Mouse (Mus musculus) intestine, embryonic 14.5 days (tissue): ENCODE data around the gene Cdk5rap3. TPM values are rescaled to one million over a fixed set of nuclear protein-coding genes. Genes with fewer than 3 reads are reported as not detected.

Experiments used
- ATAC-seq: fragments of 200-750 bp; cut with Nextera tagmentation; replicated peaks from 2 replicates; pipeline ENCODE4 v1.8.0; 2017; ENCODE audit warnings: low read depth, moderate number of reproducible peaks, moderate TSS enrichment, moderate library complexity; ENCODE audit not compliant: low FRiP score, low TSS enrichment
- DNase-seq: peaks from one replicate; pipeline ENCODE4 v3.0.0-alpha.2; 2018; ENCODE audit warnings: low spot score
- H3K27ac ChIP-seq: fragments of 300-500 bp; sonication (generic); 2 replicates; pipeline ENCODE4 v1.5.1; 2014; ENCODE audit warnings: low read depth, mild to moderate bottlenecking, control low read depth
- H3K27me3 ChIP-seq: fragments of 300-500 bp; sonication (generic); replicated peaks from 2 replicates; pipeline ENCODE4 v1.6.1; 2014; ENCODE audit warnings: low read length, control low read depth; ENCODE audit not compliant: control insufficient read depth, insufficient read depth
- H3K36me3 ChIP-seq: fragments of 300-500 bp; sonication (generic); 2 replicates; pipeline ENCODE4 v1.6.1; 2014; ENCODE audit warnings: low read length, control low read depth; ENCODE audit not compliant: control insufficient read depth, insufficient read depth
- H3K4me1 ChIP-seq: fragments of 300-500 bp; sonication (generic); replicated peaks from 2 replicates; pipeline ENCODE4 v1.6.1; 2014; ENCODE audit warnings: low read length, control low read depth, mixed read lengths; ENCODE audit not compliant: control insufficient read depth, insufficient read depth
- H3K4me2 ChIP-seq: fragments of 300-500 bp; sonication (generic); 2 replicates; pipeline ENCODE4 v1.6.1; 2014; ENCODE audit warnings: low read length
- H3K4me3 ChIP-seq: fragments of 300-500 bp; sonication (generic); 2 replicates; pipeline ENCODE4 v1.5.1; 2014; ENCODE audit warnings: low read depth, low read length, control low read depth, mixed read lengths
- H3K9ac ChIP-seq: fragments of 300-500 bp; sonication (generic); 2 replicates; pipeline ENCODE4 v1.6.1; 2014; ENCODE audit warnings: mild to moderate bottlenecking, low read length
- H3K9me3 ChIP-seq: fragments of 300-500 bp; sonication (generic); 2 replicates; pipeline ENCODE4 v1.6.1; 2016; ENCODE audit warnings: low read length, control low read depth; ENCODE audit not compliant: control insufficient read depth
- WGBS: fragments of 180-500 bp; shearing (Covaris S2); extraction: QIAGEN DNeasy Blood & Tissue Kit; methylation state at CpG from one replicate; pipeline ENCODE4 v1.1.7; 2014; 5-methylcytosine and 5-hydroxymethylcytosine counted together
- polyA plus RNA-seq: library from polyadenylated mRNA; unstranded; fragments of >200 nt; fragmentation: Nextera tagmentation; extraction: Ambion mirVana; gene quantifications from 2 replicates; pipeline ENCODE4 v1.2.1, GENCODE M21; 2014

Gene Cdk5rap3
- polyA plus RNA-seq, 1 experiment from 2014 or later = 64.2 TPM

DNA sequence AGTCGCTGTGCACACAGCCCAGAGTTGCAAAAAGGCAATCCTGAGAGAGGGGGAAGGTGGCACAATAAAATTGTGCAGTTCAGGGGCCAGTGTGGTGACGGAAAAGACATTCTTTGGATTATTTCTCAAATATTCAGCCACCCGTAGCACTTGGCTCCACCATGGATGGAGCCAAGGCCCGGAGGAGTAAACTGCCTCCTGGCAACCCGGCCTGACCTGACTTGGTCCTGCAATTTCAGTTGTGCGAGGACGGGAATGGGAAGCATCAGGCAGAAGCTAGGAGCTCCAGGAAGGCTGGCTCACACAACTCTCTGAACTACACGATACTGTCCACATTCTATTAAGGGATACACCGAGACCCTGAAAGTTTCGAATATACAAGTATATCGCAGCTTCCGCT, 53.8 kb downstream of the Cdk5rap3 start:
- Histone ChIP-seq H3K4me3 (no peak overlapping the region), H3K9me3 (no peaks in the 10 kb centered on the region), H3K27me3 (no peaks in the 10 kb centered on the region), H3K9ac (no peak overlapping the region), H3K27ac (no peak overlapping the region), H3K4me2 (peak overlapping the region; percentile 92), H3K4me1 (peaks cover 11% of the 10 kb centered on the region), H3K36me3 (no peaks in the 10 kb centered on the region)
- ATAC-seq (no peak), DNase-seq (no peak)
- 75% methylated on average over 12 of the region's 12 CpGs for whole genome bisulfite sequencing

DNA sequence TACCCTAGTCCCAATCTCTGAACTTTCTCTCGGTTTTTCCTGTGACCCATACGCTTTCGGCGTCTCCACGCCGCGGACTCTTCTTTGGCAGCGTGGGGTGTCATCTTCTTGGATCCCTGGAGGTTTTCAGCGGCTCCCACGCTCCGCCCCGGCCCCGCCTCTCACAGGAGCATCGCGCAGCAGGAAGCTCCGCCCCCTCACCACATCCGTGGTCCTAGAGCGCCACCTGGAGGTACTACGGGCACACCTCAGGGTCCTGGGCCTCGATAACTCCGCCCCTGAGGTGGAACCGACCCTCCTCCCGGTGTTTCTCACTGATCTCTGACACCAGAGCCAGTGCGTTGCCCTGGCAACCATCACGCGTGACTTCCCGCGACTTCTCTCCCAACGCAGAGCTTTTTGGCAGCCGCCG, 54.4 kb downstream of the Cdk5rap3 start:
- Histone ChIP-seq H3K36me3 (no peaks in the 10 kb centered on the region), H3K9me3 (no peaks in the 10 kb centered on the region), H3K4me1 (peaks cover 11% of the 10 kb centered on the region), H3K27ac (no peak overlapping the region), H3K9ac (peak overlapping the region; percentile 35; the same call in 1 of the 2 replicates), H3K27me3 (no peaks in the 10 kb centered on the region), H3K4me3 (peak overlapping the region; percentile 42), H3K4me2 (peak overlapping the region; percentile 92)
- peak; percentile 77 for ATAC-seq
- DNase-seq = peak; percentile 99
- WGBS = under 1% methylated on average over 31 of the region's 31 CpGs

DNA sequence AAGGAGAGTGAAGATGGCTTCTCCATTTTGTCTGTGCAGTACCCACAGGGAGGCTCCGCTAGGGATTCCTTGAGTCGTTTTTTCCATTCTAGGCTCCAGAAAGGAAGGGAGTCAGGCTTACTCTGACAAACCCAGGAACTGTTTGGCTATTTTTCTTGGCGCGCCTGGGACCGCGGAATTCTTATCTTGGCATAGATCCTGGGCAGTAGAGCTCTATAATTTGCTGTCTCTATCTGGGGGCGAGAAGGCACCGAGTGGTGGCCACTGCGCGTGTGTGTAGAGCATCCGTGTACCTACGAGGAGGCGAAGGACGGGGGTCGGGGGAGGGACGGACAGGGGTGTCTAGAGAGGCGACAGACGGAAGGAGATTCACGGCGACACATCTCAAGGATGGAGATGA, 54.9 kb downstream of the Cdk5rap3 start:
- WGBS = 2% methylated on average over 20 of the region's 20 CpGs
- peak overlapping the region; percentile 35; the same call in 1 of the 2 replicates for H3K9ac ChIP-seq
- H3K36me3 ChIP-seq = no peaks in the 10 kb centered on the region
- no peaks in the 10 kb centered on the region for H3K9me3 ChIP-seq
- H3K4me1 ChIP-seq = peaks cover 11% of the 10 kb centered on the region
- peak overlapping the region; percentile 92 for H3K4me2 ChIP-seq
- H3K27ac ChIP-seq = no peak overlapping the region
- H3K4me3 ChIP-seq = peak overlapping the region; percentile 42
- ATAC-seq (peak; percentile 20), DNase-seq (no peak)
- no peaks in the 10 kb centered on the region for H3K27me3 ChIP-seq

DNA sequence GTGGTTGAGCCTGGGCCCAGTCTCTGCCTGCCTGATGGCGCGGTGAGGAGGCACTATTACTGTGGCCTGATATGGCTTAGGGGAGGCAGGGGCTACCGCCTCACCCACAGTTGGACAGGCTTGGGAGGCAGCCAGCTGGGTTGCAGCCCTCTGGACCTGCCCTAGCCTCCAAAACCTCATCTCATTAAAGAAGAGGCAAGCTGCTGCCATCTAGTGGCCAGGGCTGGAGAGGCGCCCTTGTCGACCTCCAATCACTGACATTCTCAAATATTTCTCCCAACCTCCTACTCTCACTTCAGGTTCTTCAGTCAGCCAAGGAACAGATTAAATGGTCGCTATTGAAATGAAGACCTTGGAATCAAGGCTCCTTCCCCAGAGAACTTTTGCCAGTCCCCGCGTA, 55.7 kb downstream of the Cdk5rap3 start:
- H3K27ac ChIP-seq = no peak overlapping the region
- no peak overlapping the region; the same call in 1 of the 2 replicates for H3K4me2 ChIP-seq
- DNase-seq (peak; percentile 94), ATAC-seq (peak; percentile 29)
- H3K9me3 ChIP-seq = no peaks in the 10 kb centered on the region
- WGBS = 5% methylated on average over 8 of the region's 8 CpGs
- H3K4me1 ChIP-seq = peaks cover 11% of the 10 kb centered on the region
- no peak overlapping the region for H3K4me3 ChIP-seq
- H3K27me3 ChIP-seq = no peaks in the 10 kb centered on the region
- H3K36me3 ChIP-seq = no peaks in the 10 kb centered on the region
- H3K9ac ChIP-seq = no peak overlapping the region

DNA sequence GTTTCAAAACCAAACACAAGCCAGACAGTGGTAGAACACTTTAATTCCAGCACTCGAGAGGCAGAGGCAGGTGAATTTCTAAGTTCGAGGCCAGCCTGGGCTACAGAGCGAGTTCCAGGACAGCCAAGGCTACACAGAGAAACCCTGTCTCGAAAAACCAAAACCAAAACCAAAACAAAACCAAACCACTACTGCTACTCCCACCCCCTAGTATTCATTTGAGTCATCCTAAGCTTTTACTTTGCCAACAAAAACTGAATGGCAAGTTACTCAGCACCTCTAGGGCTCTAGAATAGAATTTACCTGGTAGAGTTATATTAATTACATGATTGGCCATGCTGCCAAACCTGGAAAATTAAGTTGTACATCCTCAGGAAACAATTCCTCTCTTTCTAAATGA, 56.7 kb downstream of the Cdk5rap3 start:
- Histone ChIP-seq H3K9me3 (no peaks in the 10 kb centered on the region), H3K27ac (no peak overlapping the region), H3K4me3 (no peak overlapping the region), H3K27me3 (no peaks in the 10 kb centered on the region), H3K4me1 (peaks cover 11% of the 10 kb centered on the region), H3K9ac (no peak overlapping the region), H3K4me2 (no peak overlapping the region), H3K36me3 (no peaks in the 10 kb centered on the region)
- DNase-seq (no peak), ATAC-seq (no peak)
- WGBS = 85% methylated on average over 4 of the region's 4 CpGs

DNA sequence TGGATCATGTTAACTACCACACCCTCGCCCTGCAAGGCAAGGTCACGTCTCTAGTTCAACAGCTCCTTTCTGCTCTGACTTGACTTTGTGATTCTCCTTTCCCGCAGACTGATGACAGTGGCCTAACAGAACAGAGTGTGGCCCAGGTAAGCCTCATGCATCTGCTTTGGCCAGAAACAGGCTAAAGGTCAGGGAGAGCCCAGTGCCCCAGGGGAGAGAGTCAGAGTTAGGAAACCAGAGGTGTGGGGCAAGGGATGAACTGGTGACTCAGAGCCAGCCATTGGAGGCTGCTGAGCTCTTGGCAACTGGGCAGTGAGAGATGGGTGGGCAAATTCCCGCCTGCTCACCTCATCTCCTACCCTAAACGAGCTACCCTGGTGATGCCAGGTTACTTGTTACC, 58.9 kb downstream of the Cdk5rap3 start:
- Histone ChIP-seq H3K4me1 (peaks cover 11% of the 10 kb centered on the region), H3K36me3 (no peaks in the 10 kb centered on the region), H3K4me3 (no peak overlapping the region), H3K4me2 (no peak overlapping the region), H3K9me3 (no peaks in the 10 kb centered on the region), H3K27me3 (no peaks in the 10 kb centered on the region), H3K9ac (no peak overlapping the region), H3K27ac (no peak overlapping the region)
- WGBS = 78% methylated on average over 5 of the region's 5 CpGs
- ATAC-seq = no peak
- DNase-seq = no peak

Other genes with a start within 250 kb of the Cdk5rap3 start
- 8.0 and 9.2 TPM in 2 replicates for gene Snx11, start 138.9 kb downstream of the Cdk5rap3 start, polyA plus RNA-seq
- 87.8 and 101 TPM in 2 replicates for gene Cbx1, start 127.4 kb downstream of the Cdk5rap3 start, polyA plus RNA-seq
- gene Nfe2l1, start 86.5 kb downstream of the Cdk5rap3 start, polyA plus RNA-seq = 36.0 and 36.7 TPM in 2 replicates
- 100 and 102 TPM in 2 replicates for gene Copz2, start 66.6 kb downstream of the Cdk5rap3 start, polyA plus RNA-seq
- 56.8 and 62.5 TPM in 2 replicates for gene Prr15l, start 11.6 kb upstream of the Cdk5rap3 start, polyA plus RNA-seq
- gene Pnpo, start 27.5 kb upstream of the Cdk5rap3 start, polyA plus RNA-seq = 40.9 and 44.1 TPM in 2 replicates
- 18.6 and 18.7 TPM in 2 replicates for gene Sp2, start 66.5 kb upstream of the Cdk5rap3 start, polyA plus RNA-seq
- not detected in 2 replicates for gene Sp6, start 96.9 kb upstream of the Cdk5rap3 start, polyA plus RNA-seq
- gene Scrn2, start 113.4 kb upstream of the Cdk5rap3 start, polyA plus RNA-seq = 18.6 and 19.0 TPM in 2 replicates
- gene Lrrc46, start 124.9 kb upstream of the Cdk5rap3 start, polyA plus RNA-seq = 0.44 and 0.49 TPM in 2 replicates
- gene Mrpl10, start 125.1 kb upstream of the Cdk5rap3 start, polyA plus RNA-seq = 96.4 and 98.5 TPM in 2 replicates
- 7.3 and 7.8 TPM in 2 replicates for gene Osbpl7, start 134.1 kb upstream of the Cdk5rap3 start, polyA plus RNA-seq
- 0.07 TPM in 1 of 2 replicates, not detected in the other for gene Tbx21, start 198.8 kb upstream of the Cdk5rap3 start, polyA plus RNA-seq
- gene Tbkbp1, start 235.0 kb upstream of the Cdk5rap3 start, polyA plus RNA-seq = 3.2 and 3.9 TPM in 2 replicates